Mouse (Mus musculus): ENCODE measurements around the gene Plxnc1.

The Plxnc1 gene

GRCm38 (mm10) chr10:94771496-94771895 is 173.1 kb downstream of the Plxnc1 start:
- DNase-seq (ENCODE audit: low read depth, low spot score), result no peak

- DNase-seq (ENCODE audit: low read depth, low spot score), result no peak
These were observed 197.6 kb downstream of the Plxnc1 start for GRCm38 (mm10) chr10:94747011-94747410.

GRCm38 (mm10) chr10:94741459-94741858 is 203.2 kb downstream of the Plxnc1 start:
- no peak for DNase-seq (ENCODE audit: low read depth, low spot score)
